Comparison of ENCODE assay signal across 10 mouse cellular contexts in the genomic region with DNA sequence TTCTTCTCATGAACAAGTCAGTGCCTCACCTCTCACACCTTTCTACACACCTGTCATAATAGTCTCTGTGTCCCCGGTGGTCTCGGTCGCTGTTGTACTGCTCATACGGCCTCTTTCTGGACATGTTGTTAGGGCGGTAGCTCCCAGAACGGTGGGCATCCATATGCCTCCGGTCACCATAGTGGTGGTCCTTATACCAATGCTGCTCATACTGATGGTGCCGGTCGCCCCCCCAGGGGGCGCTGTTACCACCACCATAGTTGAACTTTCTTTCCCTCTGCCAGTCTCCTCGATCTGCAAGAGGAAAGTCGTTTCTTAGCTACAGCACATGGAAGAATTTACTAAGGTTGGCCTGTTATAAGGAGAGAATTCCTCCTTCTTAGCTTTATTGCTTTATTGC.
DNase-seq lines count a peak whose midpoint lies in the region; ATAC-seq and TF ChIP-seq lines count a peak whose summit lies in the region.
"Had no signal": no experiment of that assay in that cellular context is flagged by ENCODE, and none has a peak within 500 bp of the region (broad histone marks: within the 10 kb centered on the region; RNA-seq: fewer than 3 reads in every experiment).

No protein-coding gene starts in this region.

- H3K4me3 ChIP-seq in heart, postnatal 0 days (ENCODE audit: low read depth, low read length): no peak overlapping the region
- H3K4me3 ChIP-seq in neural tube, embryonic 11.5 days (ENCODE audit: low read depth, low read length): no peak overlapping the region
- H3K4me3 ChIP-seq in stomach, postnatal 0 days (ENCODE audit: low read depth, low read length): no peak overlapping the region
- H3K4me3 ChIP-seq: heart, embryonic 15.5 days; limb, embryonic 12.5 days had no signal

- peak; percentile 13; the same call in 1 of the 2 replicates for TF ChIP-seq CTCF in heart, postnatal 0 days (IDR thresholded peaks at IDR 0.05; ENCODE audit: low read depth)
- peak; percentile 54 for TF ChIP-seq CTCF in stomach, postnatal 0 days (IDR thresholded peaks at IDR 0.05; ENCODE audit: low read depth)

- TF ChIP-seq EP300 in heart, postnatal 0 days (IDR thresholded peaks at IDR 0.05; ENCODE audit: low read depth): no peak
- TF ChIP-seq EP300 in stomach, postnatal 0 days (optimal IDR thresholded peaks at IDR 0.05): no peak

- no peaks in the 10 kb centered on the region for H3K4me1 ChIP-seq in heart, postnatal 0 days (ENCODE audit: control insufficient read depth, insufficient read depth)
- H3K4me1 ChIP-seq in neural tube, embryonic 11.5 days (ENCODE audit: control insufficient read depth, insufficient read depth, low read length): no peaks in the 10 kb centered on the region
- no peaks in the 10 kb centered on the region for H3K4me1 ChIP-seq in stomach, postnatal 0 days (replicated peaks; ENCODE audit: control insufficient read depth, insufficient read depth)
- H3K4me1 ChIP-seq: limb, embryonic 12.5 days had no signal

- H3K27me3 ChIP-seq in heart, postnatal 0 days (ENCODE audit: control insufficient read depth, insufficient read depth, low read length): no peaks in the 10 kb centered on the region
- no peaks in the 10 kb centered on the region for H3K27me3 ChIP-seq in neural tube, embryonic 11.5 days (ENCODE audit: control insufficient read depth, insufficient read depth, low read length)
- H3K27me3 ChIP-seq in stomach, postnatal 0 days (ENCODE audit: control insufficient read depth, insufficient read depth, low read length): no peaks in the 10 kb centered on the region
- H3K27me3 ChIP-seq: heart, embryonic 15.5 days; limb, embryonic 12.5 days had no signal

- peaks cover 80% of the 10 kb centered on the region for H3K36me3 ChIP-seq in heart, postnatal 0 days (replicated peaks; ENCODE audit: control insufficient read depth, insufficient read depth, low read length)
- H3K36me3 ChIP-seq in neural tube, embryonic 11.5 days (ENCODE audit: control insufficient read depth, insufficient read depth, low read length): peaks cover 29% of the 10 kb centered on the region
- peaks cover 41% of the 10 kb centered on the region for H3K36me3 ChIP-seq in stomach, postnatal 0 days (ENCODE audit: control insufficient read depth, insufficient read depth, low read length)

- H3K27ac ChIP-seq in heart, postnatal 0 days (ENCODE audit: low read depth): no peak overlapping the region
- H3K27ac ChIP-seq in neural tube, embryonic 11.5 days (ENCODE audit: low read depth, low read length): no peak overlapping the region
- no peak overlapping the region for H3K27ac ChIP-seq in stomach, postnatal 0 days (replicated peaks)
- H3K27ac ChIP-seq: limb, embryonic 12.5 days had no signal

- WGBS in heart, postnatal 0 days: 75% methylated on average over 12 of the region's 12 CpGs
- 74% methylated on average over 12 of the region's 12 CpGs for WGBS in neural tube, embryonic 11.5 days
- WGBS in stomach, postnatal 0 days: 74% methylated on average over 12 of the region's 12 CpGs

- DNase-seq in heart, postnatal 0 days (ENCODE audit: low spot score): no peak
- DNase-seq in heart, postnatal 14 days: no peak
- DNase-seq in neural tube, embryonic 11.5 days (ENCODE audit: low spot score): peak; percentile 47
- DNase-seq in neural tube, embryonic 10.5 days (ENCODE audit: extremely low spot score, low spot score): no peak
- no peak for DNase-seq in stomach, postnatal 0 days (ENCODE audit: low spot score)
- no peak for DNase-seq in layer of hippocampus, postnatal 36 days
- DNase-seq in gastrocnemius, postnatal 25 days: no peak

- H3K9ac ChIP-seq in heart, postnatal 0 days (replicated peaks; ENCODE audit: low read depth, low read length): no peak overlapping the region
- no peak overlapping the region for H3K9ac ChIP-seq in neural tube, embryonic 11.5 days (ENCODE audit: low read length)
- H3K9ac ChIP-seq in stomach, postnatal 0 days (ENCODE audit: low read length): no peak overlapping the region
- H3K9ac ChIP-seq: heart, embryonic 15.5 days; limb, embryonic 12.5 days had no signal

- H3K9me3 ChIP-seq in heart, postnatal 0 days (replicated peaks; ENCODE audit: control insufficient read depth, low read length): no peaks in the 10 kb centered on the region
- no peaks in the 10 kb centered on the region for H3K9me3 ChIP-seq in neural tube, embryonic 11.5 days (ENCODE audit: control insufficient read depth, low read length)
- no peaks in the 10 kb centered on the region for H3K9me3 ChIP-seq in stomach, postnatal 0 days (ENCODE audit: control insufficient read depth, low read length)
- H3K9me3 ChIP-seq: heart, embryonic 15.5 days; limb, embryonic 12.5 days had no signal

- intact Hi-C loops in heart, postnatal 14 days (cut with DNase I): loop anchor here (5.0 kb wide), 1 partner anchor 192 kb away; no protein-coding TSS in a partner anchor

- no peak; the same call in 1 of the 2 replicates for ATAC-seq in heart, postnatal 0 days (ENCODE audit: insufficient read depth, low read depth)
- no peak for ATAC-seq in neural tube, embryonic 11.5 days (ENCODE audit: insufficient read depth, low FRiP score, low TSS enrichment)
- ATAC-seq in common myeloid progenitor, adult 5-6 weeks (replicated peaks; ENCODE audit: low read depth, poor library complexity, severe bottlenecking): peak; percentile 56; the same call in 1 of the 2 replicates
- peak; percentile 38; the same call in 1 of the 2 replicates for ATAC-seq in stomach, postnatal 0 days (ENCODE audit: low FRiP score, low TSS enrichment)

- H3K4me2 ChIP-seq in heart, postnatal 0 days (ENCODE audit: low read depth, low read length): no peak overlapping the region
- H3K4me2 ChIP-seq in neural tube, embryonic 11.5 days (ENCODE audit: low read depth): no peak overlapping the region
- H3K4me2 ChIP-seq in stomach, postnatal 0 days (replicated peaks; ENCODE audit: low read depth): no peak overlapping the region
- H3K4me2 ChIP-seq: heart, embryonic 15.5 days; limb, embryonic 12.5 days had no signal

Comparison
In these comparisons a context has a peak if more than half of its experiments do, and no peak if none do; other contexts are left out.
1. ATAC-seq: peak in common myeloid progenitor, adult 5-6 weeks (single experiment) and stomach, postnatal 0 days (single experiment); none in heart, postnatal 0 days (single experiment) and neural tube, embryonic 11.5 days (single experiment).